Mouse (Mus musculus) gastrocnemius, postnatal 14 days (tissue): Measurements from ENCODE around the gene Hap1. TPM values are rescaled to one million over a fixed set of nuclear protein-coding genes. Genes with fewer than 3 reads are reported as not detected.

Experiments
- DNase-seq: peaks from one replicate; pipeline ENCODE4 v3.0.0; 2021; ENCODE audit warnings: mixed read lengths
- intact Hi-C: fragments of 180-260 bp; cut with DNase I; formaldehyde crosslinking; loops from one replicate; pipeline ENCODE4 v1.15.1; 2025; ENCODE audit warnings: low total_unique reads
- long read RNA-seq, 2 experiments: library from polyadenylated mRNA; stranded (forward); transcript quantifications; one replicate each; pipeline ENCODE4 v2.0.0; 2021
- total RNA-seq, 2 experiments: library from RNA; stranded (reverse); gene quantifications; 2 replicates each; pipeline ENCODE4 v1.2.3; 2021

Gene Hap1
- under 1 TPM; 0.66 to 0.82 TPM for total RNA-seq
- long read RNA-seq, experiment 1: 0 reads
- long read RNA-seq, experiment 2: 0 reads

GRCm38 (mm10) chr11:100355972-100356818 lies at the start of gene Hap1:
Hap1 (minus strand) TSS chr11:100356128.
- intact Hi-C loops: no loop called here
- DNase-seq: peak; percentile 68

- intact Hi-C loops: no loop called here
- DNase-seq: no peak
These were observed 48.6 kb upstream of the Hap1 start for GRCm38 (mm10) chr11:100404456-100405074.

GRCm38 (mm10) chr11:100403445-100404134 lies 47.7 kb upstream of the Hap1 start:
- intact Hi-C loops: no loop called here
- no peak for DNase-seq

- DNase-seq: no peak
- intact Hi-C loops: no loop called here
These were observed 46.8 kb upstream of the Hap1 start for GRCm38 (mm10) chr11:100402682-100403081.

- DNase-seq: no peak
- intact Hi-C loops: no loop called here
These were observed 46.3 kb upstream of the Hap1 start for GRCm38 (mm10) chr11:100402240-100402639.

- intact Hi-C loops: no loop called here
- DNase-seq: no peak
These were observed 44.9 kb upstream of the Hap1 start for GRCm38 (mm10) chr11:100400842-100401241.

- intact Hi-C loops: no loop called here
- no peak for DNase-seq
These were observed 44.0 kb upstream of the Hap1 start for GRCm38 (mm10) chr11:100399727-100400538.

- no peak for DNase-seq
- intact Hi-C loops: no loop called here
These were observed 43.4 kb upstream of the Hap1 start for GRCm38 (mm10) chr11:100399320-100399719.

GRCm38 (mm10) chr11:100398517-100398916 lies 42.6 kb upstream of the Hap1 start:
- DNase-seq: no peak
- intact Hi-C loops: no loop called here

GRCm38 (mm10) chr11:100397600-100398389 lies 41.9 kb upstream of the Hap1 start, which contains the start of gene Jup:
Jup (minus strand) TSS chr11:100397763.
- intact Hi-C loops: no loop called here
- DNase-seq: peak; percentile 100

- DNase-seq: peak; percentile 49
- intact Hi-C loops: no loop called here
These were observed 41.1 kb upstream of the Hap1 start for GRCm38 (mm10) chr11:100396886-100397599.

GRCm38 (mm10) chr11:100395861-100396631 lies 40.1 kb upstream of the Hap1 start:
- DNase-seq: peak; percentile 37
- intact Hi-C loops: no loop called here

GRCm38 (mm10) chr11:100395200-100395599 lies 39.3 kb upstream of the Hap1 start:
- peak; percentile 77 for DNase-seq
- intact Hi-C loops: no loop called here

GRCm38 (mm10) chr11:100394353-100395074 lies 38.6 kb upstream of the Hap1 start:
- no peak for DNase-seq
- intact Hi-C loops: no loop called here

- DNase-seq: peak; percentile 42
- intact Hi-C loops: no loop called here
These were observed 37.8 kb upstream of the Hap1 start for GRCm38 (mm10) chr11:100393733-100394132.

GRCm38 (mm10) chr11:100392958-100393357 lies 37.0 kb upstream of the Hap1 start:
- intact Hi-C loops: no loop called here
- DNase-seq: no peak

GRCm38 (mm10) chr11:100391884-100392345 lies 36.0 kb upstream of the Hap1 start:
- DNase-seq: no peak
- intact Hi-C loops: no loop called here
